ENCODE assay signal across 17 mouse cellular contexts in genomic region chr19:15761086-15761485, GRCm38 (mm10).
"Had no signal": no experiment of that assay in that cellular context is flagged by ENCODE, and none has a peak within 500 bp of the region (broad histone marks: within the 10 kb centered on the region; RNA-seq: fewer than 3 reads in every experiment).

No protein-coding gene starts in this region.

- H3K36me3 ChIP-seq: midbrain, embryonic 13.5 days; neural tube, embryonic 13.5 days; neural tube, embryonic 15.5 days had no signal

- H3K4me3 ChIP-seq: midbrain, embryonic 13.5 days; myocyte; neural tube, embryonic 13.5 days; neural tube, embryonic 15.5 days had no signal

- ATAC-seq: midbrain, embryonic 13.5 days had no signal

- H3K4me2 ChIP-seq: lung, embryonic 14.5 days; midbrain, embryonic 13.5 days; neural tube, embryonic 13.5 days; neural tube, embryonic 15.5 days had no signal

- DNase-seq: lung, adult 18-20 months; lung, embryonic 14.5 days; lung, postnatal 10 days; lung, postnatal 4 days; retina, postnatal 1 day; right cerebral cortex, adult 18-20 months; right cerebral cortex, postnatal 25 days; right cerebral cortex, postnatal 4 days; spleen, adult 18-20 months; thymus, adult 18-20 months; thymus, postnatal 14 days; thymus, postnatal 36 days had no signal

- H3K4me1 ChIP-seq: neural tube, embryonic 13.5 days; neural tube, embryonic 15.5 days had no signal

- H3K27ac ChIP-seq: liver, embryonic 14.5 days; midbrain, embryonic 13.5 days; neural tube, embryonic 13.5 days; neural tube, embryonic 15.5 days had no signal

- H3K9me3 ChIP-seq: midbrain, embryonic 13.5 days; neural tube, embryonic 13.5 days; neural tube, embryonic 15.5 days had no signal

- H3K27me3 ChIP-seq: midbrain, embryonic 13.5 days; neural tube, embryonic 13.5 days; neural tube, embryonic 15.5 days had no signal

- H3K9ac ChIP-seq: liver, embryonic 14.5 days; lung, embryonic 14.5 days; midbrain, embryonic 13.5 days; neural tube, embryonic 13.5 days; neural tube, embryonic 15.5 days had no signal
